Mouse (Mus musculus) neutrophil, adult 83 days (primary cell): ENCODE data around the gene Narfl. TPM values are rescaled to one million over a fixed set of nuclear protein-coding genes. Genes with fewer than 3 reads are reported as not detected.

Experiments
- total RNA-seq, 2 experiments: library from RNA; stranded (reverse); gene quantifications; one replicate each; pipeline ENCODE4 v1.2.4; 2023

The Narfl gene
- total RNA-seq: 10 to 100 TPM; 20.6 to 26.5 TPM

DNA sequence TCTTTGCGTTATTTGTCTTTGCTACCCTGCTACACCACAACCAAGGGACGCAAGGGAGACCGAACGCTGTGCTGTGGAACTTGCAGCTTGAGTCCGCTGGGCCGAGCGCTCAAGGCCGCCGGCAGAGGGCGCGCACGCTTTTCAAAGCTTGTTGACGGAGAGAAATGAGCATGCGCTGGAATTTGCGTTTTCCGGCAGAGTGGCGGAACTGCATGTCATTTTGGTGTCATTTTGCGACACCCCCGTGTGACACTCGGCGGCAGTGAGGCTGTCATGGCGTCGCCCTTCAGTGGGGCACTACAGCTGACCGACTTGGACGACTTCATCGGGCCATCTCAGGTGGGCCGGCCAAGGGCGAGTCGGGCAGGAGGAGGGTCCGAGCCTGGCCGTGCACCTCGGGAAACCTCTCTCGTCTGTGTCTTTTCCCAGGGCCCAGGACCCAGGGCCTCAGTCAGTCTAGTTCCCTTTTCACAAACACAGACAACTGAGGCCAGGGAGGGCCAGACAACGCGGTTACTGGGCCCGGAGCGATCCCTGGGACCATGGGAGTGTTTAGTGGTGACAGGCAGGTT lies at the start of gene Narfl:
Narfl (plus strand) TSS at position 228 of the 572 bp plus-strand sequence.

DNA sequence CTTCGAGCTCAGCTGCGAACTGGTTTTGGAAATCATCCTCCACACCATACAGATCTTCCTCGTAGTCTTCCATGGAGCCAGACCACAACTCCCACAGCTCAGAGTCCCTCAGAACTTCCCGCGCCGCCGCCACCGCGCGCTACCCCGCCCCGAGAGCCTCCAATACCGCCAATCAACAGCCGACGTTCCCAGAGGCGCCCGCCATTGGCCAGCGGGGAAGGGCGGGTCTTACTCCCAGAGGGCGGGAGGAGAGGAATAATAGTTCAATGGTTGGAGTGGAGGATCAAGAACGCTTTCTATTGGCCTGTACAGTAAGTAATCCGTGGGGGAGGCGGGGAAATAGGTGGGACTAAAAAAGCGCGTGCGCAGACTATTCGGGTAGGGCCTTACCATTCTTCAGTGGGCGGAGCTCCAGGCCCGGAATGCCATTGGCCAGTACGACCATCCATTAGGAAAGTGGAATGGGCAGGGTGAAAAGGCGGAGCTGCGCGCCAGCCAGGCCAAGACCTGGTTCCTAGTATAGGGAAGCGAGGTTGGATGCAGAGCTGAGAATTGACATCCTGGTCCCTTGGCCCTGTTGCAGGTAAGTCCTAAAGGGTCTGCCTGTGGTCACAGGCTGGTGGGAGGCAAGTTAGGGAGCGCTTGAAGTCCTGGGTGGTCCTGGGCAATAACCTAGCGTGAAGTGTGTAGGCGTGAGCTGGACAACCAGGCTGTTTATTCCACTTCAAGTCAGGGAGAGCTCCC lies 46.1 kb upstream of the Narfl start, which contains the start of the genes Chtf18 and Rpusd1:
Chtf18 (minus strand) TSS at position 155 of the 744 bp plus-strand sequence.
Rpusd1 (plus strand) TSS at position 406 of the 744 bp plus-strand sequence.

DNA sequence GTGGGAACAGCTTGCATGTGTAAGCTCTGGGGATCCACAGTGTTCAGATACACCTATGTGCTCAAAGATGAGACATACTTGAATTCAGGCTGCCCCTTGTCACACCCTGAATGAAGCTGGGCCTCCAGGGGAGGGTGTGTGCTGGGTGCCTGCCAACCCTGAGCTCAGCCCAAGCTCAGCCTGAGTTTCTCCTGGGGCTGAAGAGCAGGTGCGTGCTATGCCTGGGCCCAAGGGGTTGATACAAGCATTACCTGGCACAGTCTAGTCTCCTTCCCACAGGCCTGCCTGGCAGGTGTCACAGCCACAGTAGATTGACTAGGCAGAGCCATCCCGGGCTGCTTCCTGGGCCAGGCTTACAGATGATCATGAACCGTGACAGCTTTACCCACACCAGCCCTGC lies 37.8 kb upstream of the Narfl start, which contains the start of gene Mslnl:
Mslnl (plus strand) TSS at position 298 of the 400 bp plus-strand sequence.

DNA sequence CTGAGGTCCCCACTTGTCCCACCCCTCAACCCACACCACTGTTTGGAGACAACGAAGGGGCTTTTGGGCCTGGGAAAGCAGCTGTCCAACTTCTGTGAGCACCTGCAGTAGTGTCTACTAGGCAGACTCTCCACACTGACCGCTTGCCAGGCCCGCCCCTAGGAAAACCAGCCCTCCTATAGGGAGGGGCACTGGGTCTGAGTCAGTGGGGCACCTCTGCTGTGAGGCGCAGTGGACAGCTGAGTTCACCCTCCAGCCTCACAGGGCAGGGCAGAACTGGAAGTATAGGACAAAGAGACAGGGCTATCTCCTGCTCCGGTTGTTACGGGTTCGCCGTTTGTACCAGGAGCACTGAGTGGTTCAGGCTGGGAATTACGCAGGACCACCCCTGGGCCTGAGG lies 19.3 kb upstream of the Narfl start, which contains the start of gene Msln:
Msln (minus strand) TSS at position 138 of the 400 bp plus-strand sequence.

DNA sequence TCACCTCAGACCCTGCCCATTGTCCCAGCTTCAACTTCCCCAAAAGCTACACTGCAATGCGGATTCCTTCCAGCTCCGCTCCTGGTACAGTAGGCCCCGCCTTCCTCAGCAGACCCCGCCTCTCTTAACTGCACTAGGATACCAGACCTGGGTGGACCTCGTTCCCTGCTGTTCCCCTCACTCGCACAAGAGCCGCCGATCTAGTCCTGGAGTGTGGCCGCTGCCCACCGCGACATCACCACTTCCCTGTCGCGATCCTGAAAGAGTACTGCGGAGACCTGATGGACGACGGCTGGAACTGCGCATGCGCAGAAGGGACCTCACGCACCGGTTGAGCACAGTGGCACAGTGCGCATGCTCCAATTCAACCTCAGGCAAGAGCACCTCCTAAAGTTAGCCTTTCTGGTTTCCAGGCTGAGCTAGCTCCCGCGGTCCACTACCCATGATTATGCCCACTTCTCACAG lies 11.7 kb downstream of the Narfl start, which contains the start of gene Haghl:
Haghl (minus strand) TSS at position 393 of the 465 bp plus-strand sequence.

DNA sequence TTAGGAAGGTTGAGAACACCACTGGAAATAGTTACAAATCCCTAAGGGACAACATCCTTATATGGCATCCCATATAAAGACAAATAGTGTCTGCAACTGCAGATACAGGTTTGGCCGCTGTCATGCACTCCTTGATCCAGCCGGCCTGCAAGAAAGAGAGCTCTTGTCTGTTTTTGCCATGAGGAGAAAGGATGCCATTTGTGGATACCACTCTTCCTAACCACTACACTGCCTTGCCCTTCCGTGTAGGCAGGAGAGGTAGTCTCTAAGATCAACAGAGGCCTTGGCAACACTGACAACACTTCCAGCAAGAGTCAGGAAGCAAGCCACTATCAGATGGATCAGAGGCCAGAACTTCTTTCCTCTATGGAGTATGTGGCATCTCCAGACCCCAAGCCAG lies 12.7 kb downstream of the Narfl start, which contains the start of gene Ccdc78:
Ccdc78 (plus strand) TSS at position 301 of the 400 bp plus-strand sequence.

DNA sequence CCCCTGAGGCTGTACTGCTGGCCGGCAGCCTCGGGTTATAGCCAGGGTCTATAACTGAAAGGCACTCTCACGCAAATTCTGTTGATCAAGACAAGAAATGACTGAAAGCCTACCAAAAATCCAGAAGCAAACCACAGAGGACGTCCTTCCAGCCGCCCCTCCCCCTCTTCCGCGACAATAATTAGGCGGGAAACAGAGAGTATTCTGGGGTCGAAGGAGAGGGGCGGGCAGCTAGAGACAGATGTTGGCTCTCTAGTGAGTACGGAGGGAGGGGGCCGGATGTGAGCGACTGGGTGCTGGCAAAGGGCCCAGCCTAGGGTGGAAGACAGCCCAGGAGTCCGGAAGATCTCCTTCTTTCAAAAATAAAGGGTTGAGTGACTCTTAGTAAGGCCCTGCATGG lies 19.0 kb downstream of the Narfl start, which contains the start of gene Fam173a:
Fam173a (minus strand) TSS at position 287 of the 400 bp plus-strand sequence.

DNA sequence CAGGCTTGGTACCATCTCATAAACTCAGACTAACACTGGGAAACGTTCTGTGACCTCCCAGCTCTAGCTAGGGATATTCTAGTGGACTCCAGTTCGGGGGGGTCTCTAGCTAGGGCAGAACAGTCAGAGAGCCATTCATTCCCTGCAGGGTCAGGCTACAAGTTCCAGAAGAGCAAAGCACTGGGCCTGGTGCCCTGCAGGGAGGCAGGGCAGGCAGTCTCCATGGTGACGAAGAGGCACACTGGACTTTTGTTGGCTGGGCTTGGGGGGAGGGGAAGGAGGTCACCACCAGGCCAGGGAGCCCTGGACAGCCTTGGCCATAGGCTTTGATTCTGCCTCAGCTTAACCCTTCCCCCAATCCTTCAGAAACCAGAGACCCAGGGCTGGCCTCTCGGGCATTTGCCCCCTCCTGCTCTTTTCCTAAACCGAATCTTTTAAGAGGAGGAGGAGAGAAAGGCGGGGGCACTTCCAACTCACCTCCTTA lies 22.1 kb downstream of the Narfl start, which contains the start of gene AC134908.4:
AC134908.4 (minus strand) TSS at position 51 of the 484 bp plus-strand sequence.

DNA sequence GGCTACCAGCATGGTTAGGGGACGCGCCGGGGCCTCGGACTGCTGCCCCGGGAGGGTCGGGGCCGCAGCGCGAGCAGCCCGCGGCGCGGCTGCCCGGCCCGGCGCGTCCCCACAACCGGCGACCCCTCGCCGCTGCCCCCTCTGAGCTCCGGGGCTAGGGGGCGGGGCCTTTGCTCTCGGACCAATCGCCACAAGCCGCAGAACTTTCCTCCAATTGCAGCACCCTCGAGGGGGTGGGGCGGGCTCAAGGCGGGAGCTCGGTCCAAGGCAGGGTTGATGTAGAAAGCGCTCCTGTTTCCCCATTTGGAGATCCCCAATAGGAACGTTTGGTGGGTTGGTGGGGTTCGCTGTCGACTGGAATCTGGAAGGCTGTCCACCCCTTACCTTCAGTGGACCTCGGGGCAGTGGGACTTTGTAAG lies 23.4 kb downstream of the Narfl start, which contains the start of gene Metrn:
Metrn (minus strand) TSS at position 186 of the 419 bp plus-strand sequence.

DNA sequence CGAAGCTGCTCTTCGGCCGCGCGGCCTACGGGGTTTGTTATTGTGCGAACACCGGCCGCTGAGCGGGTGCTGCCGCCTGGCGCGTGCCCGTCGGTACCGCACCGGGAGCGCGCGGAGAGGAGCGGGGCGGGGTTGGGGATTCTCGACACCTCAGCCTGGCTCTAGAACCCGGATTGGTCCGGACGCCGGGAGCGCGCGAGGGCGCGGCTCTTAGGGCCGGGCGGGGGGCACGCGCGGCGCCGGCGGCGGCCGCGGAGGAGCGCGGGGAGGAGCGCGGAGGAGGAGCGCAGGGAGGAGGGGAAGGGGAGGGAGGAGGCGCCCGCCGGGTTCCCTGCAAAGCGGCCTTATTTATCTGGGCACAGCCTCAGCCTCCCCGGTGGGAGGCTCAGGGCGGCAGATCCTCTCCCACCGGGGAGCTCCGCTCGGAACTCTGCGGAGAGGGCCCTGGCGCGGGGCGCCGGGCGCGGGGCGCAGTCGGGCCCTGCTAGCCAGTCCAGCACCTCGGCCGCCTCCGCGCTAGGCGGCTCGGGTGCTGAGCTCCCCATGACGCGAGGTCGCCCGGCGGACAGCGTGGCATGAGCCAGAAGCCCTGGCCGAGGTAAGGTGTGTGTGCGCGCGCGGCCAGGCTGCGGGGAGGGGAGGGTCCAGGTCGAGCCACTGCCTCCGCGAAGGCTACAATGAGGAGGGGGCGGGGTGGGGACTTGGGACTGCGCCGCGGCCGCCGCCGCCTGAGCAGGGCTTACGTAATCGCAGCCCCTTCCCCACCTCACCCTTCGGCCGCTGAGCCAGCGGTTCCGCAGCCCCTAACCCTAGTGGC lies 35.4 kb downstream of the Narfl start, which contains the start of gene Fbxl16:
Fbxl16 (plus strand) TSS at position 297 of the 817 bp plus-strand sequence.

DNA sequence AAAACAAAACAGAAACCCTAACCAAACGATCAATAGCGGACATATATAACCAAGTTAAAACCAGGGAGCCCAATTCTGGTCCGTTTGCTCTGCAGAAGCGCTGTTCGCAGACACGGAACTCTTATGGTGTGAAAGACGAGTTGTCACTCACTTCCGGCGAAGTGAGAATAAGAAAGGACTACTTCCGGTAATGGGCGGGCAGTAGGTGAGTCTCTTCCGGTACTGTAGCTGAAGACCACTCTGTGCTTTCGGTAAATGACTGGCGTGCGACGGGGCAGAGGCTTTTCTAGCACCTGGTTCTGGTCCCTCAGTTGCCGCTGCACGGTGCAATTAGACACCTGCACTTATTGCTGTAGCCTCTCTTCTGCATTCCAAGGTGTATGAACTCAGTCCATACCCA lies 49.9 kb downstream of the Narfl start, which contains the start of gene Wdr24:
Wdr24 (plus strand) TSS at position 176 of the 400 bp plus-strand sequence.

DNA sequence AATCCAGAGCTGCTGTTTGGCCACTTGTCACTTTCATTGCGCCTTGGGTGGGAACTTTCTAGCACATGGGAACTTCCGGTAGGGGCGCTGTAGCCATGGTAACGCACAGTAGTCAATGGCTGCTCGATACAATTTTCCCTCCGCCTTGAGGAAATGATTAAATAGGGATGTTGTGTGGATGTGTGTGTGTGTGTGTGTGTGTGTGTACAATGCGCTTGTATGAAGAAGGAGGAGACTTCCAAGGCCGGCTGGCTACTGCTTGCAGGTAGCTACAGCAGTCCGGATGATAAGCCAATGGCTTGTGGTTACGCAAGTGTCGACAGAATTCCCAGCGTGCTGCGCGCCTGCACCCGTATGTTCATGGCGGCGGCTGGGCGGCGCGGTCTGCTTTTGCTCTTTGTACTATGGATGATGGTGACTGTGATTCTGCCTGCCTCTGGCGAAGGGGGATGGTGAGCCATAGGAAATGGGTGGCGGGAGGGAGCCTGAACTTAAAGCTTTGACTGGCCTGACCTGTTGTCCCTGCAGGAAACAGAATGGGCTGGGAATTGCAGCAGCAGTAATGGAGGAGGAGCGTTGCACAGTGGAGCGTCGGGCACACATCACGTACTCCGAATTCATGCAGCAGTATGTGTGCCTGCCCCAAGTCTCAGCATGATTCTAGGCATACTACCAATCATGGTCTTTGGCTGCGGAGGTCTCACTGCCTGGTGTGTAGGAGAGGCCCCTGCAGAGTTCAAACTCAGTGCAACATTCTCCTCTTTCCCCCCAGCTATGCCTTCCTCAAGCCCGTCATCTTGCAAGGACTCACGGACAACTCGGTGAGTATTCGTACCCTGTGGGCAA lies 55.4 kb downstream of the Narfl start, which contains the start of gene Jmjd8:
Jmjd8 (plus strand) TSS at position 156 of the 846 bp plus-strand sequence.

Other genes with a start within 250 kb of the Narfl start
- gene Sox8, start 203.1 kb upstream of the Narfl start, total RNA-seq: not detected
- gene Lmf1, start 194.7 kb upstream of the Narfl start, total RNA-seq: 10 to 100 TPM; 13.6 to 14.3 TPM
- not detected for gene Gng13, start 56.6 kb upstream of the Narfl start, total RNA-seq
- 10 to 100 TPM; 20.2 to 26.7 TPM for gene Chtf18, start 46.4 kb upstream of the Narfl start, total RNA-seq
- 1 to 10 TPM; 6.4 TPM for gene Rpusd1, start 46.1 kb upstream of the Narfl start, total RNA-seq
- not detected for gene Mslnl, start 37.7 kb upstream of the Narfl start, total RNA-seq
- gene Msln, start 19.4 kb upstream of the Narfl start, total RNA-seq: not detected
- gene Haghl, start 11.9 kb downstream of the Narfl start, total RNA-seq: 10 to 100 TPM; 10.6 to 16.5 TPM
- gene Ccdc78, start 12.8 kb downstream of the Narfl start, total RNA-seq: not detected
- gene Fam173a, start 19.1 kb downstream of the Narfl start, total RNA-seq: 10 to 100 TPM; 33.6 to 34.8 TPM
- gene AC134908.4, start 21.9 kb downstream of the Narfl start, total RNA-seq: under 1 TPM in 1 of 2 experiments, not detected in 1; 0.66 TPM
- 10 to 100 TPM; 16.1 to 17.2 TPM for gene Metrn, start 23.4 kb downstream of the Narfl start, total RNA-seq
- not detected for gene Fbxl16, start 35.3 kb downstream of the Narfl start, total RNA-seq
- 10 to 100 TPM; 13.2 to 15.2 TPM for gene Wdr24, start 49.9 kb downstream of the Narfl start, total RNA-seq
- gene Jmjd8, start 55.1 kb downstream of the Narfl start, total RNA-seq: 10 to 100 TPM; 12.4 to 16.8 TPM
- 10 to 100 TPM; 45.6 to 55.2 TPM for gene Stub1, start 59.6 kb downstream of the Narfl start, total RNA-seq
- gene Rhbdl1, start 63.5 kb downstream of the Narfl start, total RNA-seq: 1 to 10 TPM; 2.3 to 2.5 TPM
- gene Gm20683, start 68.0 kb downstream of the Narfl start, total RNA-seq: 1 to 10 TPM; 2.7 to 4.2 TPM
- gene Rhot2, start 71.1 kb downstream of the Narfl start, total RNA-seq: 10 to 100 TPM; 37.5 to 40.0 TPM
- gene Wdr90, start 87.7 kb downstream of the Narfl start, total RNA-seq: 10 to 100 TPM; 28.2 to 31.0 TPM
- gene Mcrip2, start 95.0 kb downstream of the Narfl start, total RNA-seq: 1 to 10 TPM; 3.8 to 4.2 TPM
- 10 to 100 TPM; 10.2 to 10.3 TPM for gene Mettl26, start 101.3 kb downstream of the Narfl start, total RNA-seq
- 1 to 10 TPM; 2.5 to 3.8 TPM for gene Wfikkn1, start 107.1 kb downstream of the Narfl start, total RNA-seq
- gene Rab40c, start 146.0 kb downstream of the Narfl start, total RNA-seq: 10 to 100 TPM; 16.6 to 19.2 TPM
- 100 to 1,000 TPM in 1 of 2 experiments, 10 to 100 TPM in 1; 70.2 to 101 TPM for gene Pigq, start 171.2 kb downstream of the Narfl start, total RNA-seq
- under 1 TPM; 0.20 to 0.93 TPM for gene Nhlrc4, start 171.2 kb downstream of the Narfl start, total RNA-seq
- gene A930017K11Rik, start 178.8 kb downstream of the Narfl start, total RNA-seq: not detected
- gene Capn15, start 212.0 kb downstream of the Narfl start, total RNA-seq: 10 to 100 TPM; 17.0 to 22.0 TPM